Mouse (Mus musculus): ENCODE results near the gene Fkbp9. TPM values are rescaled to one million over a fixed set of nuclear protein-coding genes. Genes with fewer than 3 reads are reported as not detected.

Fkbp9 gene
- total RNA-seq, 2 experiments from 2014 or later, result 26.7 to 29.0 TPM

DNA sequence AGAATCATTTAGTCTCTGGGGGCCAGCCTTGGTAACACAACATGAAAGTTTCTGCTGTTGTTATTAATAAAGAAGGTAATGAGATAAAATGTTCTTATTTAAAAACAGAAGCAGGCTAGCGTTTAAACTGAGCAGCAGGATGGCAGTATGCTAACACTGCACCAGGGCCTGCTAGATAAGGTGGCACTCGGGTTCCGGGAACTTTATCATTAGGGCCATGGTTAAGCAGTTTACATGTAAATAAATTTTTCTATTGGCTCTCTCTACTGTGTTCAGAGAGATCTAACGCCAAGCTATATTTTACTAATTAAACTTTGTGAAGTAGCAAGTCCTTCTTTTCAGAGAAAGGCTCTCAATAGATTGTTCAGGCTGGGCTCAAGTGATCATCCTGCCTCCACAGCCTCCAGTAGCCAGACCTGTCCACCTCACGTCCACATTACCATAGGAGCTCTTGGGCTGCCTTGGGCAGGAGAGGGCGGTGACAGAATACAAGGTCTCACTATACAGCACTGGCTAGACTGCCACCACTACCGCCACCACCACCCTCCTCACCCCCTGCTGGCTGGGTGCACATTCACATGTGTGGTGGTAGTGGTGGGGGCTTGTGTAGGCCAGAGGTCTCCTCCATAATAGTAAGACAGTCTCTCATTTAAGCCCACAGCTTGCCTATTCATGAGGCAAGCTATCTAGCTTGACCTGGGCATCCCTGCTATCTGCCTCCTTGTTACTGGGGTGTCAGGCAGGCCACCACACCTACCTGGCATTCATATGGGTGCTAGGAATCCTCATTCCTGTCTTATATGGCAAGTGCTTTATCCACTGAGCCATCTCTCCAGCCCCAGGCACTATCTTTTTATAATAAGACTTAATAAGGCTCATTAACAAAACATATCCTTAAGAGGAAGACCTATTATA lies 71.0 kb downstream of the Fkbp9 start:
- intact Hi-C loops (cut with DNase I), result no loop called here
- DNase-seq (ENCODE audit: low spot score in 2 of 2), result no peak

DNA sequence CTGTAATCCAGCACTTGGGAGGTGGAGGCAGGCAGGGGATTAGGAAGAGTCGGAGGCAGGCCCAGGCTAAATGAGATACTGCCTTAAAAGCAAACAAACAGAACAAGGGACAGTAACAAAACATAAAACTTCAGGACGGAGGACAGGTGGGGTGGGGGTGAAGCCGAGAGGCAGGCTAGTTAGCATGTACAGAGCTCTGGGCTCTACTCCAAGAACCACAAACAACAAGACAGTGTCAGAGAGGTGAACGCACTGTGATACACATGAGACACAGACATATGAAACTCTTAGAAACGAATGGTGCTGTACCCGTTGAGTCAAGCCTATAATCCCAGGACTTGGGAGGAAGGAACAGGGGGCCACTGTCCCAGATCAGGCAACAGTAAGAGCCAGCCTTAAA lies 72.0 kb downstream of the Fkbp9 start:
- intact Hi-C loops (cut with DNase I), result no loop called here

DNA sequence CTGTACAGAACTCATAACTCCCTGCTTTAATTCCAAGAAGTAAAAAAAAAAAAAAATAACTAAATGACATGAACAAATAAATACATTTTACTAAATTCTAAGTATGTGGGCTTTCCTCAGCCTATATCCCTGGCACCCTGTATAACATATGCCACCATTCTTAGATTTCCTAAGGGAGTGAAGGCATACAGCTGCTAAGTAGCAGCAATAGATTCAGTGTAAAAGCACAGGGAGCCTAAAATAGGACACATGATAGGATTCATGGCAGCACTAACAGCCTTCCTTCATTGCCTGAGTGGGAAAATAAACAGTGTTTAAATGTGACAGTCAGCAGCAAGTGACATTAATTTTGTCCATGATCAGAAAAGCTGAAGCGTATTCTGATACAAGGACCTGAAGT lies 72.5 kb downstream of the Fkbp9 start:
- no peak for DNase-seq (ENCODE audit: low spot score in 2 of 2)
- intact Hi-C loops (cut with DNase I), result no loop called here

More for the DNA sequence above, 72.0 kb downstream of the Fkbp9 start:
- DNase-seq (ENCODE audit: low spot score in 2 of 2), result no peak

DNA sequence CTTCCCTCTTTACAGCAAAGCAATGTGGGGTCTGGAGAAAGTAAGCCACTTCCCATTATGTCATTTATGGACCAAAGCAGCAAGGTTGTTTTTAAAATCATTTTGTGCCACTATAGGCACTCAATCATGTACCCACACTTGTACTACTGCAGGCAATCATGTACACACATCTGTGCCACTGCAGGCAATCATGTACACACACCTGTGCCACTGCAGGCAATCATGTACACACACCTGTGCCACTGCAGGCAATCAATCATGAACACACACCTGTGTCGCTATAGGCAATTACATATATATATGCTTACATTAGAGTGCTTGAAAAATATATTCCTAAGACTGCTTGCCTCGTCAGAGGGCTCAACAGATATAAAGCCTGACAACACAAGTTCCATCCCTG lies 73.1 kb downstream of the Fkbp9 start:
- intact Hi-C loops (cut with DNase I), result loop anchor here (5.0 kb wide), 1 partner anchor 98 kb away; no protein-coding TSS in a partner anchor

DNA sequence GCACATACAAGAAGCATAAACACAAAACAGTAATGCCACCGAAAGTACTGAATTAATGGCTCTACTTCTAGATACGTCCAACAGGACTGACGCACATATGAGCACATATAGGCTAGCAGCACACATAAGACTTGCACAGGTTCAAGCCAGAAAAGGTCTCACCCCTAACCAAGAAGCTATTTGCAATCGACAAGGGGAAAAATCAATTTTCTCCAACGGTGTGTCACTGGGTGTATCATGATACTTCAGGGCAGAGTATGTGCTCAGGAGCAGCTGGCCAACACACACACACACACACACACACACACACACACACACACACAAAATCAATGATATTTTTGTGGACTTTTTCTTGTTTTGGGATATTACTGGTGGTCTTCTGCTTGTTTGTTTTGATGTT lies 73.6 kb downstream of the Fkbp9 start:
- DNase-seq (ENCODE audit: low spot score in 2 of 2), result no peak
- intact Hi-C loops (cut with DNase I), result loop anchor here (5.0 kb wide), 1 partner anchor 98 kb away; no protein-coding TSS in a partner anchor

More for the DNA sequence above, 73.1 kb downstream of the Fkbp9 start:
- no peak for DNase-seq (ENCODE audit: low spot score in 2 of 2)

DNA sequence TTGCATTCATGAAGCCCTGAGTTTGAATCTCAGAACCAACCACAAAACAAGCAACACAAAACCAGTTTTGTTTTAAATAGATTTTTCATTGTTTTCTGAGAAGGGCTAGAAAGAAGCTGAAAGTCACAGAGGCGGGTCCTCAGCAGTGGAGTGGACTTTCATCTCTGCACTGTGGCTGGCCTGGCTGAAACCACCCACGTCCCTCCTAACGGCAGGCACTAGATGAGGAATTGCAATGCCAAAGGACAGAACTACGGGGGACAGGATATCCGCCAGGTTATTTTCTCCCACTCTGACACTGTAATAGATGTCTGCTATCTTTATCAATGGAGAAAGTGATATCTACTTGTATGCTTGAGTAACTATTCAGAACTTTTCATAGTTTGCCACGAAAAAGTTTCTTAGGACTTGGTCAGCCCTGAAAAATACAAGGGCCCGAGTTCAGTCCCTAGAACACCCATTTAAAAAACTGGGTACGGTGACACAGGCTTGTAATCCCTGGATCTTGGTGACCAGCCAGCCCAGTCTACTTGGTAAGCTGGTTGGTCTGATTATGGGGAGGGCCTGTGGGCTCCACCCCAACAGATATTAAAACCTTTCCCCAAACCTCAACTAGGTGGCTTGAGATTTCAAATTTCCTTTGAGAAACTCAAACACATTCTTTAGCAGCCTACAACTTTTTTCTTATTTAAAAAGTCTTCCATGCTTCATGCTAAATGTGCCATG lies 74.4 kb downstream of the Fkbp9 start:
- intact Hi-C loops (cut with DNase I), result loop anchor here (5.0 kb wide), 1 partner anchor 99 kb away; no protein-coding TSS in a partner anchor
- DNase-seq (ENCODE audit: low spot score in 2 of 2), result no peak

DNA sequence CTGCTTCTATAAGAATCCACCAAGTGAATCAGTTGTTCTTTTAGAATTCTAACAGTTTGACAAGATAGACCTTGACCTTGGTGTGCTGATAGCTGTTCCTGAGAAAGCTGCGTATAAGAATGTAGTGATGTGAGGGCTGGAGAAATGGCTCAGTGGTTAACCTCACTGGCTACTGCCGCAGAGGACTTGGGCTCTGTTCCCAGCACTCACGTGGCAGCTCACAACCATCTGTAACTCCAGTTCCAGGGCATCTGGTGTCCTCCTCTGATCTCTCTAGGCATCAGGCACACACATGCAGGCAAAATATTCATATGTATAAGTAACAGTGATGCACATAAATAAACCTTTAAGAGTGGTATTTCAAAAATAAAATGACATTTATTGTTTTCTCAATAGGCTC lies 76.1 kb downstream of the Fkbp9 start:
- intact Hi-C loops (cut with DNase I), result loop anchor here (5.0 kb wide), 1 partner anchor 101 kb away; no protein-coding TSS in a partner anchor
- DNase-seq (ENCODE audit: low spot score in 2 of 2), result no peak

DNA sequence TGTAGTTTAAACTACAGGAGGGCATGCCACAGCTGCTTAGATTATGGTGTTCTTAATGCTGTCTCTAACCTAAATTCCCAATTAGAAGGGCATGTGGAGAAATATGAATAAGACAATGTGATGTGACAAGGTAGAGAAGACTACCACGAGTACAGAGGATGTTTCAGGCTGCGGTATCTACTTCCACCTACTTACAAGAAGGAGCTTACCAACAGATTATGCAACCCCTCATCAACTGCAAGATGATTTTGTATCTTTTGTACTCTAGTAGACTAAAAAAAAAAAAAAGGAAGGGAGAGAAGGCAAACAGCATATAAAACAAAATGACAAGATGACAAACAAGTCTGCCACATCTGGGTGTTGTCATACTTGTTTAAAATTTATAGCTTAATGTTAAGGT lies 76.5 kb downstream of the Fkbp9 start:
- no peak for DNase-seq (ENCODE audit: low spot score in 2 of 2)
- intact Hi-C loops (cut with DNase I), result loop anchor here (5.0 kb wide), 1 partner anchor 101 kb away; no protein-coding TSS in a partner anchor

DNA sequence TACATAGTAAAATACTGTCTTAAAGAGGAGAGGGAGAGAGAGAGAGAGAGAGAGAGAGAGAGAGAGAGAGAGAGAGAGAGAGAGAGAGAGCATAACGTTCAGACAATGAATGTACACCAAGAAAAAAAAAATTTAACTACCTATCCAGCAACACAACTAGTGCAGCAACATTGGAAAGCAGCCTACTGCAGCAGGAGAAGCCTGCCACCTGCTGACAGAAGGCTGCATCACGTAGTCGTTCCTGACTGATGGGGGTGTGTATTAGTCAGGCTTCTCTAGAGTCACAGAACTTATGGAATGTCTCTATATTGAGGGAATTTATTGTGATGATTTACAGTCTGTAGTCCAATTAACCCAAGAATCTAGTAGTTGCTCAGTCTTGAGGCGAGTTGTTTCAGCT lies 77.1 kb downstream of the Fkbp9 start:
- intact Hi-C loops (cut with DNase I), result loop anchor here (5.0 kb wide), 1 partner anchor 102 kb away; no protein-coding TSS in a partner anchor
- peak; percentile 47 to 60 for DNase-seq (ENCODE audit: low spot score in 2 of 2)

DNA sequence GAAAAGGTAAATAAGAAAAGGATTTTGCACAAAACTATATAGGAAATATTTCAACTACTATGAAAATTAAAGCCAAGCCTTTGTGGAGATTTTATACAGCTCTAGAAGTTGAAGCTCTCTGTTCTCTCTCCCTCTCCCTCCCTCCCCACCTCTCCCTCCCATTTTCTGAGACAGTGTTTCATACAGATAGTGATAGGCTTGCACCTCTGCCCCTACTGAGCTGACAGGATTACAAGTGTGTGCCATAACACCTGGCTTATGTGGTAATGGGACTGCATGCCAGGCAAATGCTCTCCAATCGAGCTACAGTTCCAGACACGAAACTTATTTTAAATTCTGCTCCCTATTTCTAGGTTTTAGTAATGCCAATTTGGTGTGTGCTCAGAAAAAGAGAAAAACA lies 79.1 kb downstream of the Fkbp9 start:
- DNase-seq (ENCODE audit: low spot score in 2 of 2), result no peak
- intact Hi-C loops (cut with DNase I), result no loop called here

DNA sequence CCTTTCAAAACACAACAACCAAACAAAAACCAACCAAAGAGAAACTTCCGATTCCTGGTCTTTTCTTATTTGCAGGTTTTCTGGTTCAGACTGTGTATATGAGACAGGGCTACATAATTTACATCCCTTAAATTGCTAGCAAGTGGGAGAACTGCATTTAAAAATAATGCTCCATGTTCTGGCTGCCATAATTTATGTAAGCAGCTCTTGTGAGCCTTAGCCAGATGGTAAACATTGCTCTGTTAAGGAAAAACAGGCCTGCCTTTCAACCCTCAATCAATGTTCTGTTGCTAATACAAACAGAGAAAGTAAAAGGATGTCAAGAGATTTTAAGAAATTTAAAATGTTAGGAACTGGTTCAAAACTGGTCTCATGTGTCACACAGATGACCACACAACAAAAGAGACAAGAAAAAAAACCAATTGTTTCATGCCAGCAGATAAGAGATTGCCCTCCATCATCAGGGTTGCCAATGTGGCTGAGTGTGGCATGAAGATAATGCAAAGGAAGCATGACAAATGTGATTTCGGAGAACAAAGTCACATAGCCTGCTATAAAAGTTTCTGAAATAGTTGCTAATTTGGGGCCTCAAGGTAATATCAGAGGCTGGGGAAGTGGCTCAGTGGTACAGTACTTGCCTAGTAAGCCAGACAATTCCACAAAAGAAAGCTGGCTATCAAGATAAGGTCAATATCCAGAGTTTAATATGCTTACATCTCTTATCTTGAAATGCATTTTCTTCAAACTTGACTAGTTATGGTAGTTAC lies 81.4 kb downstream of the Fkbp9 start:
- intact Hi-C loops (cut with DNase I), result no loop called here
- no peak for DNase-seq (ENCODE audit: low spot score in 2 of 2)

DNA sequence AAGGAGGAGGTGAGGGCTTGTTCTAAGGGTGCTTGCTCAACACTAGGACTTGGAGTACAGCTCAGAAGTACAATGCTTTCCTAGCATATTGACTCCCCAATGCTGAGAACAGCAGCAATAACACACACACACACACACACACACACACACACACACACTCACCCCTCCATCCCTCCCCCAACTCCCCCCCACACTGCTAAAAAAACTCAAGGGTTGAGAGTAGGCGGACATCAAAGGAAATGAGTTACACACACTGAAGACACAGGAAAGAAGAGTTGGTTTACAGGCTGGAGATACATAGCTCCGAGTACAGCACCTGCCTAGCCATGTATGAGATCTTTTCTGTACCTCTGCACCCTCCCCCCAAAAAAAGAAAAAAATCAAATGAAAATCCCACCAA lies 84.4 kb downstream of the Fkbp9 start:
- intact Hi-C loops (cut with DNase I), result no loop called here
- DNase-seq (ENCODE audit: low spot score in 2 of 2), result no peak

DNA sequence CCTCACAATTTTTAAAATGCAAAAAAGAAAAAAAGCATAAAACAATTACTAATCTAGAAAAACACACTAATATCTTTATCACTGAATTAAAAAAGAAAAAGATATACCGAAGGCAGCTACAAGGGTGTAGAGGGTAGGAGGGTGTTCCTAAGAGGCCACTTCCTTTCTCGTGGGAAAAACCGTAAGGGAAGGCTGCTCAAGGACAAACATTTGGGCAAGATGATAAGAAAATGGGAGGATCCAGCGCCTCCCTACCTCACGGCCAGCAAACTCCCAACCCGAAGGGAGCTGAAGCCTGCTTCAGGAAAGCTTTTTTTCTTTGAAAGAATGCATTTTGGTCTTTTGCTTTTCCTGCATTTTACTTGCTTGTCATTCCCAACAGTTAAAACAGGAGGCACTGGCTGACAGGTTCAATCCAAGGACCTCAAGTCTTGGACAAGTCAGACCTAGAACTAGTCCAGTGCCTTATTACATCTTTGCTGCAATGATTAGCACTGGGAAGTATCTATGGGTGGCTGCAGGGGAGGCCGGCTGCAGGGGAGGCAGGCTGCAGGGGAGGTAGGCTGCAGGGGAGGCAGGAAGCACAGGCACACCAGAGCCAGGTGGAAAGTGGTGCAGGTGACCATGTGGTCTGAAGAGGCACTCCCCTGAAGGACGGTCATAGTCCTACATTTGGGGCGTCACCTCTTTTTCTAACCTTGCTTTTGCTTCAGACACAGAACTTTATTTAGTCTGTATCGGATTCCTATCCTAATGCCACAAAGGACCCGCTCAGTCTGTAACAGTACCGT lies 85.9 kb downstream of the Fkbp9 start:
- no peak for DNase-seq (ENCODE audit: low spot score in 2 of 2)
- intact Hi-C loops (cut with DNase I), result no loop called here

DNA sequence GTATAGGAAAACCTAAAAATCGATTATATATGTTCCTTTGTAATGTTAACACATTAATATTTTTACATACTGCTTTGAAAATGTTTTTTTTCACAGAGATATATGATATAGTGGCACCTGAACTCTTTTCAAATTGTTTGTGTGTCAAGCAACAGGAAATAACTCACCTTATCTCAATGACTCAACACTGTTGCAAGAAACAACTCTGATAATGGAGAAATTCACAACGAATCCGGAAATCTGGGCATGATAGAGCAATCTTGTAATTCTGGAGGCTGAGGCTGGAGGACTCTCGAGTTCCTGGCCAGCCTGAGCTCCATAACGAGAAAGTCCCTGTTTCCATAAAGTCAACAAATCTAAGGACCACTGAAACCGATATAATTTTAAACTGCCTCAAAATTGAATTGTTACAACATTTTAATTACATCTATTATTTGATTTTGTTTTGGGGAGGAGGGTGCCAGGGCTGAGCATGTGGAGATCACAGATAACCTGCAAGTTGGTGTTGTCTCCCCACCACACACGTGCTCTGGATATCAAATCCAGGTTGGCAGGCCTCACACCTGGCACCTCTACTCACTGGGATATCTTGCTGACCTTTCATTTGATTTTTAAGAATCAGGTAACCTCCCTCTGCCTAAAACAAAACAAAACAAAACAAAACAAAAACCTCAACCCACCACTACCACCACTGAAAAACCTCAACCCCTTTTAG lies 87.6 kb downstream of the Fkbp9 start:
- intact Hi-C loops (cut with DNase I), result loop anchor here (5.0 to 10.0 kb wide), 3 partner anchors 122 to 775 kb away; partner anchors contain the start of genes Kbtbd2, Ppm1k and Pyurf
- DNase-seq (ENCODE audit: low spot score in 2 of 2), result no peak

DNA sequence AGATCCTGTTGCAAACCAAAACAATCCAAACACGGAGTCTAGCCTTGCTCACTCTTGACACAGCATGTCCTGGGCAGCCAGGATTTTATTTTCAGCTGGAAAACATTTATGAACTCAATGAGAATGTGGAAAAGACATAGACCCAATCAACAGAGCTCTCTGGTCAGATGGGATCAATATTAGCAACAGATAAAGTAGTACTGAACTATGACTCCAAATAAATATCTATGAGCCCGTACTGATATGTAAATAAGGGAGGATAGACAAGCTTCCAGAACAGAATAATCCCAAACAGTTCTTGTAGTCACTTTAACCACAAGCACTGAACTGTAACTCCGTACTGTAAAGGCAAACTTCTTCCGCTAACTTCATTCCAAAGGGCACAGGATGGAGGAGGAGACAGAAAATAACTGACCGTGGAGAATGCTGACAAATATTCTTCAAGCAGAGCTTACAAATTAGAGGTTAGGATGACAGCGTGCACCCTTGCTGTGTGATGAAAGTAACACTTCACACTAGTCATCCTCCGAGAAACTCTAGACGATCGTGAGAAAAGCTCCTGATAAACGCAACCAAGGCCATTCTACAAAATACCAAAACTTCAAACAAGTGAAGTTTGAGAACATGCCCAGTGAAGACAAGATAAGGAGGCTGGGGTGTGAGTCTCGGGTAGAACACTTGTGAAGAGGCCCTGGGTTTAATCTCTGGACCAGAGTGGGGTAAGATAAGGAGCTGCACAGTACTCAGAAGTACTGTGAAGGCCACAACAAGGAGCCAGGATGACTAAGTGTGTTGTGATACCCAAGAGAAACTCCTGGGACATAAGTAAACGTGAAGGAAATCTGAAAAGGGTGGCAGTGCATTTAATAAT lies 88.6 kb downstream of the Fkbp9 start:
- intact Hi-C loops (cut with DNase I), result loop anchor here (5.0 to 10.0 kb wide), 3 partner anchors 123 to 774 kb away; partner anchors contain the start of genes Kbtbd2, Ppm1k and Pyurf
- DNase-seq (ENCODE audit: low spot score in 2 of 2), result no peak

DNA sequence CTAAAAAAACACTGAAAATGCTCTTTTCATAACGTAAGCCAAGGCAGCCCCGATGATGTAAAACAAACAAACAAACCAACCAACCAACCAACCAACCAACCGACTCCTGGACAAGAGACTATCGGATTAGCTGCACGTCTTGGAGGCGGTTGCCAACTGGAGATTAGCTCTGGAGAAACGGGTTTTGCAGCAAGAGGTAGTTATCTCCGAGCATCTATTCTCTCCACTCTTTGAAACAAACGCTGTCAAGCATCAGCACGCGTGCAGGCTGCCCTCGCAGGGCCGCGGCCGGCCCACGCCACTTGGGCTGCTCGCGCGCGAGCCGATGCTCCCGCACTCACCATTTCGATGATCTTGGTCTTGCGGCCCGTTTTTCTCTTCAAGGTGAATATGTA lies 91.5 kb downstream of the Fkbp9 start:
- intact Hi-C loops (cut with DNase I), result loop anchor here (5.0 to 10.0 kb wide), 3 partner anchors 126 to 771 kb away; partner anchors contain the start of genes Kbtbd2, Ppm1k and Pyurf
- no peak for DNase-seq (ENCODE audit: low spot score in 2 of 2)
